Mouse (Mus musculus) kidney, adult 11 months (tissue): ENCODE measurements around the gene Spag17.

Experiments
- DNase-seq: peaks from one replicate; pipeline ENCODE4 v3.0.0; 2022

The Spag17 gene

GRCm38 (mm10) chr3:100164991-100165390 is 279.8 kb downstream of the Spag17 start:
- no peak for DNase-seq

- no peak for DNase-seq
These were observed 290.8 kb downstream of the Spag17 start for GRCm38 (mm10) chr3:100176031-100176430.

- no peak for DNase-seq
These were observed 295.3 kb downstream of the Spag17 start for GRCm38 (mm10) chr3:100180471-100180870.

GRCm38 (mm10) chr3:100189444-100189843 is 304.2 kb downstream of the Spag17 start:
- peak; percentile 19 for DNase-seq

- no peak for DNase-seq
These were observed 304.7 kb downstream of the Spag17 start for GRCm38 (mm10) chr3:100189861-100190260.
